Mouse (Mus musculus) heart, embryonic 14.5 days (tissue): ENCODE data around the gene Rnf182. TPM values are rescaled to one million over a fixed set of nuclear protein-coding genes. Genes with fewer than 3 reads are reported as not detected.

Source experiments
- ATAC-seq: fragments of 200-750 bp; cut with Nextera tagmentation; 2 replicates; pipeline ENCODE4 v1.8.0; 2017; ENCODE audit warnings: low read depth, moderate TSS enrichment; ENCODE audit not compliant: insufficient number of reproducible peaks, insufficient read depth, low FRiP score
- H3K27ac ChIP-seq, 2 experiments: fragments of 200-500 bp in 1 of 2; fragments of 300-500 bp in 1 of 2; sonication (generic) in 1 of 2; replicated peaks in 1 of 2; 2 replicates each; pipeline ENCODE4 v1.5.1; 2012 to 2014; ENCODE audit warnings: low read depth in 2 of 2, low read length in 2 of 2, control low read depth in 1 of 2, mild to moderate bottlenecking in 1 of 2, mixed read lengths in 1 of 2; ENCODE audit not compliant: control insufficient read depth in 1 of 2, insufficient read depth in 1 of 2
- H3K27me3 ChIP-seq: fragments of 300-500 bp; sonication (generic); 2 replicates; pipeline ENCODE4 v1.6.1; 2014; ENCODE audit warnings: mild to moderate bottlenecking, low read length, control low read depth; ENCODE audit not compliant: control insufficient read depth, insufficient read depth
- H3K36me3 ChIP-seq: fragments of 300-500 bp; sonication (generic); 2 replicates; pipeline ENCODE4 v1.6.1; 2014; ENCODE audit warnings: mild to moderate bottlenecking, control low read depth, low read length, mixed read lengths; ENCODE audit not compliant: control insufficient read depth, insufficient read depth
- H3K4me1 ChIP-seq, 2 experiments: fragments of 200-500 bp in 1 of 2; fragments of 300-500 bp in 1 of 2; sonication (generic) in 1 of 2; 2 replicates each; pipeline ENCODE4 v1.6.1; 2012 to 2014; ENCODE audit warnings: low read length in 2 of 2, control low read depth in 1 of 2, mixed read lengths in 1 of 2; ENCODE audit not compliant: control insufficient read depth in 2 of 2, insufficient read depth in 2 of 2
- H3K4me2 ChIP-seq: fragments of 300-500 bp; sonication (generic); 2 replicates; pipeline ENCODE4 v1.6.1; 2014; ENCODE audit warnings: mild to moderate bottlenecking, low read length
- H3K4me3 ChIP-seq, 2 experiments: fragments of 200-500 bp in 1 of 2; fragments of 300-500 bp in 1 of 2; sonication (generic) in 1 of 2; 2 replicates each; pipeline ENCODE4 v1.5.1; 2012 to 2014; ENCODE audit warnings: low read length in 2 of 2, mild to moderate bottlenecking in 2 of 2, control low read depth in 1 of 2, low read depth in 1 of 2, moderate library complexity in 1 of 2; ENCODE audit not compliant: control insufficient read depth in 1 of 2, insufficient read depth in 1 of 2
- H3K9ac ChIP-seq: fragments of 300-500 bp; sonication (generic); 2 replicates; pipeline ENCODE4 v1.6.1; 2014; ENCODE audit warnings: mild to moderate bottlenecking, low read length
- H3K9me3 ChIP-seq: fragments of 300-500 bp; sonication (generic); 2 replicates; pipeline ENCODE4 v1.6.1; 2016; ENCODE audit warnings: low read length, control low read depth; ENCODE audit not compliant: control insufficient read depth
- WGBS: fragments of 180-500 bp; shearing (Covaris S2); extraction: QIAGEN DNeasy Blood & Tissue Kit; methylation state at CpG from one replicate; pipeline ENCODE4 v1.1.7; 2014; 5-methylcytosine and 5-hydroxymethylcytosine counted together
- polyA plus RNA-seq: library from polyadenylated mRNA; unstranded; fragments of >200 nt; fragmentation: Nextera tagmentation; extraction: Ambion mirVana; gene quantifications from 2 replicates; pipeline ENCODE4 v1.2.1, GENCODE M21; 2014

The Rnf182 gene
- polyA plus RNA-seq, 1 experiment from 2014 or later: 2.6 TPM

- no peak overlapping the region for H3K9ac ChIP-seq
- H3K27me3 ChIP-seq: no peaks in the 10 kb centered on the region
- H3K4me3 ChIP-seq: no peak overlapping the region
- H3K4me1 ChIP-seq: peaks cover 4 to 8% of the 10 kb centered on the region in 2 experiments; a peak in 3 of 4 replicates
- no peak overlapping the region for H3K4me2 ChIP-seq
- no peaks in the 10 kb centered on the region for H3K9me3 ChIP-seq
- no peak overlapping the region for H3K27ac ChIP-seq
- no peaks in the 10 kb centered on the region for H3K36me3 ChIP-seq
- no peak for ATAC-seq
- 50% methylated on average over 7 of the region's 7 CpGs for WGBS
These were observed 83.0 kb downstream of the Rnf182 start for GRCm38 (mm10) chr13:43698506-43698905.

- WGBS: 47% methylated on average over 7 of the region's 7 CpGs
- ATAC-seq: no peak
- Histone ChIP-seq H3K9ac (no peak overlapping the region), H3K36me3 (no peaks in the 10 kb centered on the region), H3K27me3 (no peaks in the 10 kb centered on the region), H3K27ac (no peak overlapping the region), H3K9me3 (no peaks in the 10 kb centered on the region), H3K4me3 (no peak overlapping the region), H3K4me1 (peaks cover 13 to 19% of the 10 kb centered on the region in 2 experiments), H3K4me2 (no peak overlapping the region)
These were observed 88.0 kb downstream of the Rnf182 start for GRCm38 (mm10) chr13:43703471-43703870.

- peaks cover 13 to 27% of the 10 kb centered on the region in 2 experiments for H3K4me1 ChIP-seq
- H3K4me3 ChIP-seq: no peak overlapping the region
- 0 out of 2 replicates have a peak, but pooled peaks have one; percentile 52 for ATAC-seq
- H3K9me3 ChIP-seq: no peaks in the 10 kb centered on the region
- no peak overlapping the region for H3K4me2 ChIP-seq
- no peak overlapping the region for H3K9ac ChIP-seq
- H3K27me3 ChIP-seq: no peaks in the 10 kb centered on the region
- WGBS: 24% methylated on average over 7 of the region's 7 CpGs
- H3K27ac ChIP-seq: no peak overlapping the region
- no peaks in the 10 kb centered on the region for H3K36me3 ChIP-seq
These were observed 89.1 kb downstream of the Rnf182 start for GRCm38 (mm10) chr13:43704533-43705116.

GRCm38 (mm10) chr13:43706387-43706786 lies 90.9 kb downstream of the Rnf182 start:
- 70% methylated on average over 4 of the region's 4 CpGs for WGBS
- no peak for ATAC-seq

GRCm38 (mm10) chr13:43709529-43709928 lies 94.0 kb downstream of the Rnf182 start:
- Histone ChIP-seq H3K4me1 (peaks cover 7 to 15% of the 10 kb centered on the region in 2 experiments), H3K36me3 (no peaks in the 10 kb centered on the region), H3K27me3 (no peaks in the 10 kb centered on the region), H3K9me3 (no peaks in the 10 kb centered on the region), H3K27ac (no peak overlapping the region), H3K4me2 (no peak overlapping the region), H3K4me3 (no peak overlapping the region), H3K9ac (no peak overlapping the region)
- no peak for ATAC-seq
- WGBS: 33% methylated on average over 3 of the region's 3 CpGs

More at GRCm38 (mm10) chr13:43706387-43706786, 90.9 kb downstream of the Rnf182 start:
- Histone ChIP-seq H3K27me3 (no peaks in the 10 kb centered on the region), H3K4me3 (no peak overlapping the region), H3K36me3 (no peaks in the 10 kb centered on the region), H3K4me2 (no peak overlapping the region), H3K9ac (no peak overlapping the region), H3K27ac (no peak overlapping the region), H3K9me3 (no peaks in the 10 kb centered on the region), H3K4me1 (peaks cover 13 to 27% of the 10 kb centered on the region in 2 experiments)

- Histone ChIP-seq H3K9me3 (no peaks in the 10 kb centered on the region), H3K27ac (no peak overlapping the region), H3K4me2 (no peak overlapping the region), H3K4me1 (peaks cover 2 to 8% of the 10 kb centered on the region in 2 experiments; a peak in 3 of 4 replicates), H3K9ac (no peak overlapping the region), H3K4me3 (no peak overlapping the region), H3K27me3 (no peaks in the 10 kb centered on the region), H3K36me3 (no peaks in the 10 kb centered on the region)
- ATAC-seq: no peak
- 68% methylated on average over 7 of the region's 7 CpGs for WGBS
These were observed 96.3 kb downstream of the Rnf182 start for GRCm38 (mm10) chr13:43711708-43712314.

GRCm38 (mm10) chr13:43714741-43715140 lies 99.2 kb downstream of the Rnf182 start:
- no peaks in the 10 kb centered on the region for H3K27me3 ChIP-seq
- WGBS: 74% methylated on average over 6 of the region's 6 CpGs
- no peak for ATAC-seq
- no peaks in the 10 kb centered on the region for H3K9me3 ChIP-seq
- H3K4me1 ChIP-seq: peaks cover 0 to 5% of the 10 kb centered on the region in 2 experiments; a peak in 2 of 4 replicates
- no peak overlapping the region for H3K27ac ChIP-seq
- H3K36me3 ChIP-seq: no peaks in the 10 kb centered on the region
- no peak overlapping the region for H3K9ac ChIP-seq
- H3K4me3 ChIP-seq: no peak overlapping the region
- no peak overlapping the region for H3K4me2 ChIP-seq
